Mouse (Mus musculus) right cerebral cortex, adult 2 months (tissue): ENCODE measurements around the gene Sgk1.

Experiments used
- DNase-seq, 2 experiments: peaks; one replicate each; pipeline ENCODE4 v3.0.0; 2021 to 2022; ENCODE audit warnings: low spot score in 2 of 2

Sgk1 gene

GRCm38 (mm10) chr10:21963005-21963404, 81.0 kb downstream of the Sgk1 start:
- peak in 1 of 2 experiments; percentile 15 for DNase-seq

- no peak for DNase-seq
Measured at GRCm38 (mm10) chr10:21973676-21974075, 91.7 kb downstream of the Sgk1 start.

GRCm38 (mm10) chr10:21974801-21975200, 92.8 kb downstream of the Sgk1 start:
- no peak for DNase-seq

GRCm38 (mm10) chr10:21975384-21975783, 93.4 kb downstream of the Sgk1 start:
- no peak for DNase-seq

GRCm38 (mm10) chr10:21976253-21976652, 94.3 kb downstream of the Sgk1 start:
- DNase-seq: no peak

- no peak for DNase-seq
Measured at GRCm38 (mm10) chr10:21978421-21978820, 96.4 kb downstream of the Sgk1 start.

GRCm38 (mm10) chr10:21979286-21979965, 97.4 kb downstream of the Sgk1 start:
- DNase-seq: no peak

GRCm38 (mm10) chr10:21980780-21981435, 98.9 kb downstream of the Sgk1 start:
- DNase-seq: no peak

GRCm38 (mm10) chr10:21982303-21982702, 100.3 kb downstream of the Sgk1 start:
- no peak for DNase-seq

- no peak for DNase-seq
Measured at GRCm38 (mm10) chr10:21988489-21988888, 106.5 kb downstream of the Sgk1 start.

- DNase-seq: peak; percentile 85 to 92
Measured at GRCm38 (mm10) chr10:21991351-21991840, 109.4 kb downstream of the Sgk1 start.

GRCm38 (mm10) chr10:21991986-21992833, 110.2 kb downstream of the Sgk1 start:
- DNase-seq: peak; percentile 48 to 59

GRCm38 (mm10) chr10:21992834-21993514, 111.0 kb downstream of the Sgk1 start:
- peak; percentile 69 to 73 for DNase-seq

- DNase-seq: peak in 1 of 2 experiments; percentile 57
Measured at GRCm38 (mm10) chr10:21993515-21994373, 111.8 kb downstream of the Sgk1 start.

GRCm38 (mm10) chr10:21994431-21994914, 112.5 kb downstream of the Sgk1 start:
- DNase-seq: peak; percentile 93 to 95

- peak; percentile 57 to 78 for DNase-seq
Measured at GRCm38 (mm10) chr10:21995221-21995620, 113.2 kb downstream of the Sgk1 start.

- peak; percentile 86 to 92 for DNase-seq
Measured at GRCm38 (mm10) chr10:21995661-21996308, 113.8 kb downstream of the Sgk1 start.

- peak in 1 of 2 experiments; percentile 10 for DNase-seq
Measured at GRCm38 (mm10) chr10:21996660-21997447, 114.9 kb downstream of the Sgk1 start.
